Mouse (Mus musculus) thymus, adult 2 months (tissue): Measurements from ENCODE around the gene Wdr43. TPM values are rescaled to one million over a fixed set of nuclear protein-coding genes. Genes with fewer than 3 reads are reported as not detected.

Experiments
- DNase-seq: peaks from one replicate; pipeline ENCODE4 v3.0.0; 2021
- H3K27ac ChIP-seq: fragments of 200-500 bp; 2 replicates; pipeline ENCODE4 v1.5.1; 2012; ENCODE audit warnings: low read length, control low read depth; ENCODE audit not compliant: control insufficient read depth, insufficient read depth
- H3K27me3 ChIP-seq: fragments of 200-500 bp; 2 replicates; pipeline ENCODE4 v1.6.1; 2012; ENCODE audit warnings: mild to moderate bottlenecking, low read length, moderate library complexity, mixed read lengths; ENCODE audit not compliant: control insufficient read depth, insufficient read depth
- H3K36me3 ChIP-seq: fragments of 200-500 bp; 2 replicates; pipeline ENCODE4 v1.6.1; 2012; ENCODE audit warnings: mild to moderate bottlenecking, low read length, moderate library complexity; ENCODE audit not compliant: control insufficient read depth, insufficient read depth
- H3K4me1 ChIP-seq: fragments of 200-500 bp; replicated peaks from 2 replicates; pipeline ENCODE4 v1.6.1; 2012; ENCODE audit warnings: low read length; ENCODE audit not compliant: control insufficient read depth, insufficient read depth
- H3K4me3 ChIP-seq: fragments of 200-500 bp; 2 replicates; pipeline ENCODE4 v1.5.1; 2012; ENCODE audit warnings: mild to moderate bottlenecking, low read length, control low read depth, moderate library complexity; ENCODE audit not compliant: control insufficient read depth, insufficient read depth
- CTCF ChIP-seq: fragments of 200-500 bp; IDR thresholded peaks from 2 replicates; pipeline ENCODE4 v1.5.1; 2012; ENCODE audit warnings: mild to moderate bottlenecking, control low read depth, low read length, moderate library complexity, borderline replicate concordance; ENCODE audit not compliant: control insufficient read depth, poor library complexity, insufficient read depth; ENCODE audit errors: extremely low read depth
- POLR2A ChIP-seq: fragments of 200-500 bp; IDR thresholded peaks from 2 replicates; pipeline ENCODE4 v1.6.1; 2012; ENCODE audit warnings: mild to moderate bottlenecking, low read length, control low read depth, moderate library complexity; ENCODE audit not compliant: control insufficient read depth, poor library complexity, insufficient read depth; ENCODE audit errors: extremely low read depth
- WGBS: fragments of 180-500 bp; shearing (Covaris S2); methylation state at CpG from one replicate; pipeline ENCODE4 v1.1.7; 2018; 5-methylcytosine and 5-hydroxymethylcytosine counted together
- polyA plus RNA-seq: library from polyadenylated mRNA; depleted of rRNA; stranded (reverse); fragments of >200 nt; gene quantifications from 2 replicates; pipeline ENCODE4 v1.2.3, GENCODE M21; 2012

Gene Wdr43
- polyA plus RNA-seq, 1 experiment: 16.1 TPM

DNA sequence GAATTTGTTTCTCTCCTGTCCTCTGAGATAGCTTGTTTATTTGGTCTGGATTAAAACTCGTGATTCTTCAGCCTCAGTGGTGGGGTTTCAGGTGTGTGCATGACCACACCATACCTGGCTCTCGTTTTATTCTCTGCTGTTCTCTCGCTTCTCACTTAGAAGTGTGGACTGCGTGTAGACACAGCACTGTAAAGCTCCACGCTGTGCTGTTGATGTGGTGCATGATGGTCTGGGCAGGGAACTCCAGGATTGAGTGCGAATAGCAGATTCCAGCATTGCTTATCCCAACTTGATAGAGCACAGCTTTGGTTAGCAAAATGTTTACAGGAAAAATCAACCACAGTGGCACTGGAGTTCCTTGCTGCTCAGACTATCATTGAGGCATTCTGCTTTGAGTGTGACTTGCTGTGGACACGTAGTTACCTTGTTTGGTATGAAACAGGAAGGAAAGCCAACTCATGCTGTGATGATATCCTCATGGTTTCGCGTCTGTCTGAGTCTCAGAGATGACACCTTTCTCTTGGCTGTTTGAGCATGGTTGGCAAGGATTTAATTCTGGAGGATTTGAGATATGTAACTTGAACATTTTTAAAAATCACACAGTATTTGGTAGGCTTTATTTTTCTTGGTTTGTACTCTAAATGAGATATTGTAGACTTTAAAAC lies 24.9 kb downstream of the Wdr43 start:
- no peaks in the 10 kb centered on the region for H3K4me1 ChIP-seq
- no peak for DNase-seq
- H3K36me3 ChIP-seq: peaks cover 54% of the 10 kb centered on the region
- no peaks in the 10 kb centered on the region for H3K27me3 ChIP-seq
- H3K27ac ChIP-seq: no peak overlapping the region
- WGBS: 94% methylated on average over 9 of the region's 9 CpGs
- H3K4me3 ChIP-seq: no peak overlapping the region
- no peak for TF ChIP-seq CTCF
- no peak for TF ChIP-seq POLR2A

DNA sequence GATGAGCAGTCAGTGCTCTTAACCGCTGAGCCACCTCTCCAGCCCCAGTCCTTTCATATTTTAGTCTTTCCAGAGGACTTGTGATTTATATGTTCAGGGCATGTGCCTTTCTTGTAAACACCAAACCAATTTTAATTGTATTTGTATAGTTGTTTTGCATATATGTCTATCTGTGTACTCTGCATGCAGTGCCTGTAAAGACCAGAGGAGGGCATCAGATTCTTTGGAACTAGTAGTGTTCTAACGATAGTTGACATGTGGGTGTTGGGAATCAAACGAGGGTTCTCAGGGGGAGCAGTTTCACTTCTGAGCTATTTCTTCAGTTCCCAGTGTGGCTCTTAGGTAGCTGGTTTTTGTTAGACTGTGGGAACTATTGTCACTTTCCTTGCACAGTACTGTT lies 26.5 kb downstream of the Wdr43 start:
- H3K36me3 ChIP-seq: peaks cover 46% of the 10 kb centered on the region
- no peak overlapping the region for H3K4me3 ChIP-seq
- no peak for TF ChIP-seq CTCF
- no peak for TF ChIP-seq POLR2A
- no peaks in the 10 kb centered on the region for H3K4me1 ChIP-seq
- no peaks in the 10 kb centered on the region for H3K27me3 ChIP-seq
- H3K27ac ChIP-seq: no peak overlapping the region
- WGBS: 94% methylated on average over 3 of the region's 3 CpGs
- no peak for DNase-seq

- Histone ChIP-seq H3K4me1 (no peaks in the 10 kb centered on the region), H3K36me3 (peaks cover 48% of the 10 kb centered on the region), H3K27me3 (no peaks in the 10 kb centered on the region), H3K27ac (no peak overlapping the region), H3K4me3 (no peak overlapping the region)
- no peak for TF ChIP-seq POLR2A
- no peak for TF ChIP-seq CTCF
- 98% methylated on average over 9 of the region's 9 CpGs for WGBS
- DNase-seq: no peak
Observed at GRCm38 (mm10) chr17:71650011-71650410, 34.3 kb downstream of the Wdr43 start.

GRCm38 (mm10) chr17:71652495-71652894 lies 36.8 kb downstream of the Wdr43 start:
- Histone ChIP-seq H3K36me3 (peaks cover 51% of the 10 kb centered on the region), H3K4me3 (no peak overlapping the region), H3K4me1 (no peaks in the 10 kb centered on the region), H3K27ac (no peak overlapping the region), H3K27me3 (no peaks in the 10 kb centered on the region)
- WGBS: 92% methylated on average over 2 of the region's 2 CpGs
- no peak for DNase-seq
- TF ChIP-seq POLR2A: no peak
- no peak for TF ChIP-seq CTCF

- no peak overlapping the region for H3K4me3 ChIP-seq
- WGBS: 94% methylated on average over 5 of the region's 5 CpGs
- no peaks in the 10 kb centered on the region for H3K4me1 ChIP-seq
- no peak overlapping the region for H3K27ac ChIP-seq
- H3K27me3 ChIP-seq: no peaks in the 10 kb centered on the region
- peaks cover 55% of the 10 kb centered on the region for H3K36me3 ChIP-seq
- TF ChIP-seq CTCF: no peak
- no peak for TF ChIP-seq POLR2A
- no peak for DNase-seq
Observed at GRCm38 (mm10) chr17:71652934-71653333, 37.2 kb downstream of the Wdr43 start.

- WGBS: 94% methylated on average over 4 of the region's 4 CpGs
- Histone ChIP-seq H3K36me3 (peaks cover 33% of the 10 kb centered on the region), H3K27me3 (no peaks in the 10 kb centered on the region), H3K27ac (no peak overlapping the region), H3K4me3 (no peak overlapping the region), H3K4me1 (no peaks in the 10 kb centered on the region)
- no peak for DNase-seq
- TF ChIP-seq CTCF (no peak), POLR2A (no peak)
Observed at GRCm38 (mm10) chr17:71657521-71657920, 41.8 kb downstream of the Wdr43 start.

DNA sequence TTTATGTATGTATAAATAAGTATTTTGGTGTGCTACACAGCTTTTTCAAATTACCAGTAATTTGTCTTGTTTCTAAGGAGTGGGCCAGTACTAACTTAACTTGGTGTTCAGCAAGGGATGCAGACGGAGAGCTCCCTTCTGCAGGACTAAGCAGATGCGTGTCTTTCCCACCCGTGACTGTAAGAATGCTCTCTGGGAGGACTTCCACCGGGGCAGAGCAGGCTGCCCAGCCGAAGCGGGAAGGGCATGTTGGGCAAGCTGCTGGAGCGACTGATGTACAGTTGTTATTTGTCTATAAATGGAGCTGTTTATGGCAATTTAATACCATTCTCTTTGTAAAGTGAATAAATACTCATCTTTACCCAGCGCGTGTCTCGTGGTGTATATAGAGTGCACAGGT lies 43.0 kb downstream of the Wdr43 start:
- Histone ChIP-seq H3K4me1 (peaks cover 2% of the 10 kb centered on the region), H3K27me3 (no peaks in the 10 kb centered on the region), H3K4me3 (no peak overlapping the region), H3K36me3 (peaks cover 29% of the 10 kb centered on the region), H3K27ac (no peak overlapping the region)
- TF ChIP-seq CTCF (no peak), POLR2A (no peak)
- no peak for DNase-seq
- 96% methylated on average over 10 of the region's 10 CpGs for WGBS
